Mouse (Mus musculus) fibroblast of lung, adult 2 months (primary cell): ENCODE results near the gene Samd5.

Source experiments
- DNase-seq: peaks from one replicate; pipeline ENCODE4 v3.0.0-alpha.2; 2011; ENCODE audit warnings: low read depth

Samd5 gene

GRCm38 (mm10) chr10:9650050-9650825, 24.8 kb downstream of the Samd5 start:
- DNase-seq, result peak; percentile 29

- no peak for DNase-seq
These were observed 26.5 kb downstream of the Samd5 start for GRCm38 (mm10) chr10:9648464-9648863.

- DNase-seq, result no peak
These were observed 27.3 kb downstream of the Samd5 start for GRCm38 (mm10) chr10:9647741-9648140.

- DNase-seq, result no peak
These were observed 28.6 kb downstream of the Samd5 start for GRCm38 (mm10) chr10:9646391-9646790.

- DNase-seq, result no peak
These were observed 31.5 kb downstream of the Samd5 start for GRCm38 (mm10) chr10:9643531-9643930.

GRCm38 (mm10) chr10:9642077-9642476, 32.9 kb downstream of the Samd5 start:
- no peak for DNase-seq

GRCm38 (mm10) chr10:9640678-9641077, 34.3 kb downstream of the Samd5 start:
- DNase-seq, result no peak

- no peak for DNase-seq
These were observed 35.0 kb downstream of the Samd5 start for GRCm38 (mm10) chr10:9640056-9640455.

- DNase-seq, result no peak
These were observed 49.7 kb downstream of the Samd5 start for GRCm38 (mm10) chr10:9625356-9625755.

GRCm38 (mm10) chr10:9621926-9622688, 52.9 kb downstream of the Samd5 start:
- no peak for DNase-seq

- no peak for DNase-seq
These were observed 54.0 kb downstream of the Samd5 start for GRCm38 (mm10) chr10:9621055-9621454.

GRCm38 (mm10) chr10:9615009-9615408, 60.0 kb downstream of the Samd5 start:
- DNase-seq, result no peak

GRCm38 (mm10) chr10:9608854-9609253, 66.2 kb downstream of the Samd5 start:
- DNase-seq, result no peak

- DNase-seq, result no peak
These were observed 67.9 kb downstream of the Samd5 start for GRCm38 (mm10) chr10:9607155-9607554.

- DNase-seq, result no peak
These were observed 69.4 kb downstream of the Samd5 start for GRCm38 (mm10) chr10:9605635-9606034.

GRCm38 (mm10) chr10:9603290-9603689, 71.7 kb downstream of the Samd5 start:
- no peak for DNase-seq

GRCm38 (mm10) chr10:9602845-9603244, 72.2 kb downstream of the Samd5 start:
- DNase-seq, result peak; percentile 40

- DNase-seq, result no peak
These were observed 72.6 kb downstream of the Samd5 start for GRCm38 (mm10) chr10:9602389-9602788.

GRCm38 (mm10) chr10:9596228-9596627, 78.8 kb downstream of the Samd5 start:
- no peak for DNase-seq

GRCm38 (mm10) chr10:9594666-9595065, 80.3 kb downstream of the Samd5 start:
- DNase-seq, result no peak

GRCm38 (mm10) chr10:9590606-9591005, 84.4 kb downstream of the Samd5 start:
- no peak for DNase-seq

- DNase-seq, result peak; percentile 51
These were observed 88.7 kb downstream of the Samd5 start for GRCm38 (mm10) chr10:9586328-9586727.

GRCm38 (mm10) chr10:9579374-9579773, 95.6 kb downstream of the Samd5 start:
- DNase-seq, result no peak
